Mouse (Mus musculus) liver, embryonic 16.5 days (tissue): ENCODE data around the gene Timp3. TPM values are rescaled to one million over a fixed set of nuclear protein-coding genes. Genes with fewer than 3 reads are reported as not detected.
"Not testable (repeated sequence)": the region's sequence is repeated elsewhere in the genome, so short reads cannot be mapped to it uniquely, and the experiment has no call there.

Experiments used
- ATAC-seq: fragments of 200-750 bp; cut with Nextera tagmentation; 2 replicates; pipeline ENCODE4 v1.8.0; 2017; ENCODE audit warnings: low read depth, mild to moderate bottlenecking, moderate number of reproducible peaks, moderate library complexity
- H3K27ac ChIP-seq: fragments of 300-500 bp; sonication (generic); 2 replicates; pipeline ENCODE4 v1.5.1; 2014; ENCODE audit warnings: mild to moderate bottlenecking, low read length
- H3K27me3 ChIP-seq: fragments of 300-500 bp; sonication (generic); 2 replicates; pipeline ENCODE4 v1.6.1; 2014; ENCODE audit warnings: low read depth, low read length, mixed read lengths; ENCODE audit not compliant: control insufficient read depth, insufficient read depth
- H3K36me3 ChIP-seq: fragments of 300-500 bp; sonication (generic); 2 replicates; pipeline ENCODE4 v1.6.1; 2014; ENCODE audit warnings: mild to moderate bottlenecking; ENCODE audit not compliant: control insufficient read depth, insufficient read depth
- H3K4me1 ChIP-seq: fragments of 300-500 bp; sonication (generic); 2 replicates; pipeline ENCODE4 v1.6.1; 2014; ENCODE audit warnings: low read depth, low read length, mixed read lengths; ENCODE audit not compliant: control insufficient read depth
- H3K4me2 ChIP-seq: fragments of 300-500 bp; sonication (generic); 2 replicates; pipeline ENCODE4 v1.6.1; 2014; ENCODE audit warnings: low read depth, low read length, mixed read lengths
- H3K4me3 ChIP-seq: fragments of 300-500 bp; sonication (generic); 2 replicates; pipeline ENCODE4 v1.5.1; 2014; ENCODE audit warnings: low read depth, mild to moderate bottlenecking, low read length
- H3K9ac ChIP-seq: fragments of 300-500 bp; sonication (generic); 2 replicates; pipeline ENCODE4 v1.6.1; 2014; ENCODE audit warnings: low read depth, low read length
- H3K9me3 ChIP-seq: fragments of 300-500 bp; sonication (generic); replicated peaks from 2 replicates; pipeline ENCODE4 v1.6.1; 2016; ENCODE audit warnings: low read length; ENCODE audit not compliant: control insufficient read depth
- WGBS: fragments of 180-500 bp; shearing (Covaris S2); extraction: QIAGEN DNeasy Blood & Tissue Kit; methylation state at CpG from one replicate; pipeline ENCODE4 v1.1.7; 2014; ENCODE audit not compliant: insufficient replicate concordance; 5-methylcytosine and 5-hydroxymethylcytosine counted together
- polyA plus RNA-seq: library from polyadenylated mRNA; unstranded; fragments of >200 nt; fragmentation: Nextera tagmentation; extraction: Ambion mirVana; gene quantifications from 2 replicates; pipeline ENCODE4 v1.2.1, GENCODE M21; 2015

Gene Timp3
- polyA plus RNA-seq, 1 experiment from 2014 or later = 7.3 TPM

- not testable (repeated sequence) for H3K4me3 ChIP-seq, H3K9ac ChIP-seq, H3K4me1 ChIP-seq, ATAC-seq, H3K27me3 ChIP-seq, H3K9me3 ChIP-seq, H3K4me2 ChIP-seq, H3K36me3 ChIP-seq, H3K27ac ChIP-seq
- WGBS = 47% methylated on average over 2 of the region's 2 CpGs
These were observed 78.6 kb downstream of the Timp3 start for GRCm38 (mm10) chr10:86378803-86379202.

- Histone ChIP-seq H3K36me3 (no peaks in the 10 kb centered on the region), H3K4me3 (no peak overlapping the region), H3K27ac (no peak overlapping the region), H3K27me3 (no peaks in the 10 kb centered on the region), H3K9me3 (no peaks in the 10 kb centered on the region), H3K4me2 (no peak overlapping the region), H3K4me1 (no peaks in the 10 kb centered on the region; the same call in 1 of the 2 replicates), H3K9ac (no peak overlapping the region)
- WGBS = 60% methylated on average over 2 of the region's 2 CpGs
- no peak for ATAC-seq
These were observed 80.5 kb downstream of the Timp3 start for GRCm38 (mm10) chr10:86380626-86381025.

- no peaks in the 10 kb centered on the region for H3K9me3 ChIP-seq
- no peak overlapping the region for H3K9ac ChIP-seq
- no peak for ATAC-seq
- no peak overlapping the region for H3K4me3 ChIP-seq
- 57% methylated on average over 9 of the region's 9 CpGs for WGBS
- no peak overlapping the region for H3K27ac ChIP-seq
- H3K36me3 ChIP-seq = no peaks in the 10 kb centered on the region
- H3K4me2 ChIP-seq = no peak overlapping the region
- no peaks in the 10 kb centered on the region; the same call in 1 of the 2 replicates for H3K4me1 ChIP-seq
- no peaks in the 10 kb centered on the region for H3K27me3 ChIP-seq
These were observed 81.2 kb downstream of the Timp3 start for GRCm38 (mm10) chr10:86381150-86381921.

- no peak overlapping the region for H3K4me2 ChIP-seq
- no peak overlapping the region for H3K27ac ChIP-seq
- H3K4me3 ChIP-seq = no peak overlapping the region
- H3K27me3 ChIP-seq = no peaks in the 10 kb centered on the region
- 25% methylated on average over 2 of the region's 2 CpGs for WGBS
- no peaks in the 10 kb centered on the region for H3K9me3 ChIP-seq
- H3K36me3 ChIP-seq = no peaks in the 10 kb centered on the region
- no peaks in the 10 kb centered on the region; the same call in 1 of the 2 replicates for H3K4me1 ChIP-seq
- no peak overlapping the region for H3K9ac ChIP-seq
- no peak for ATAC-seq
These were observed 81.7 kb downstream of the Timp3 start for GRCm38 (mm10) chr10:86381922-86382260.

GRCm38 (mm10) chr10:86384655-86385054 is 84.5 kb downstream of the Timp3 start:
- Histone ChIP-seq H3K4me3 (no peak overlapping the region), H3K27ac (no peak overlapping the region), H3K27me3 (no peaks in the 10 kb centered on the region), H3K4me1 (no peaks in the 10 kb centered on the region; the same call in 1 of the 2 replicates), H3K4me2 (no peak overlapping the region), H3K9ac (no peak overlapping the region), H3K9me3 (no peaks in the 10 kb centered on the region), H3K36me3 (no peaks in the 10 kb centered on the region)
- ATAC-seq = no peak
- WGBS = 60% methylated on average over 2 of the region's 2 CpGs

- H3K9ac ChIP-seq = no peak overlapping the region
- no peak for ATAC-seq
- no peaks in the 10 kb centered on the region; the same call in 1 of the 2 replicates for H3K4me1 ChIP-seq
- H3K27me3 ChIP-seq = no peaks in the 10 kb centered on the region
- WGBS = 31% methylated on average over 4 of the region's 4 CpGs
- no peaks in the 10 kb centered on the region for H3K36me3 ChIP-seq
- H3K4me2 ChIP-seq = no peak overlapping the region
- no peaks in the 10 kb centered on the region for H3K9me3 ChIP-seq
- H3K27ac ChIP-seq = no peak overlapping the region
- no peak overlapping the region for H3K4me3 ChIP-seq
These were observed 85.5 kb downstream of the Timp3 start for GRCm38 (mm10) chr10:86385656-86386055.

GRCm38 (mm10) chr10:86386232-86386631 is 86.1 kb downstream of the Timp3 start:
- H3K9me3 ChIP-seq = no peaks in the 10 kb centered on the region
- no peaks in the 10 kb centered on the region for H3K27me3 ChIP-seq
- H3K27ac ChIP-seq = no peak overlapping the region
- no peak for ATAC-seq
- H3K4me3 ChIP-seq = no peak overlapping the region
- H3K36me3 ChIP-seq = no peaks in the 10 kb centered on the region
- no peaks in the 10 kb centered on the region; the same call in 1 of the 2 replicates for H3K4me1 ChIP-seq
- 57% methylated on average over 4 of the region's 4 CpGs for WGBS
- H3K4me2 ChIP-seq = no peak overlapping the region
- H3K9ac ChIP-seq = no peak overlapping the region

GRCm38 (mm10) chr10:86387821-86388440 is 87.8 kb downstream of the Timp3 start:
- no peaks in the 10 kb centered on the region for H3K36me3 ChIP-seq
- no peaks in the 10 kb centered on the region for H3K27me3 ChIP-seq
- no peak overlapping the region for H3K4me3 ChIP-seq
- WGBS = 57% methylated on average over 5 of the region's 5 CpGs
- no peak for ATAC-seq
- H3K27ac ChIP-seq = no peak overlapping the region
- H3K4me2 ChIP-seq = no peak overlapping the region
- H3K9ac ChIP-seq = no peak overlapping the region
- no peaks in the 10 kb centered on the region; the same call in none of the 2 replicates for H3K4me1 ChIP-seq
- no peaks in the 10 kb centered on the region for H3K9me3 ChIP-seq

GRCm38 (mm10) chr10:86388803-86389202 is 88.6 kb downstream of the Timp3 start:
- Histone ChIP-seq H3K36me3 (no peaks in the 10 kb centered on the region), H3K4me1 (no peaks in the 10 kb centered on the region; the same call in none of the 2 replicates), H3K9ac (no peak overlapping the region), H3K4me2 (no peak overlapping the region), H3K9me3 (no peaks in the 10 kb centered on the region), H3K4me3 (no peak overlapping the region), H3K27me3 (no peaks in the 10 kb centered on the region), H3K27ac (no peak overlapping the region)
- WGBS = 62% methylated on average over 6 of the region's 6 CpGs
- ATAC-seq = no peak
